Mouse (Mus musculus) cortical plate, adult 2 months (tissue): ENCODE measurements around the gene Dennd1b. TPM values are rescaled to one million over a fixed set of nuclear protein-coding genes. Genes with fewer than 3 reads are reported as not detected.

Source experiments
- H3K27ac ChIP-seq: fragments of 200-500 bp; 2 replicates; pipeline ENCODE4 v1.5.1; 2012; ENCODE audit warnings: low read length, control low read depth, inconsistent platforms; ENCODE audit not compliant: insufficient read depth
- H3K4me1 ChIP-seq: fragments of 200-500 bp; 2 replicates; pipeline ENCODE4 v1.6.1; 2011; ENCODE audit warnings: low read length; ENCODE audit not compliant: control insufficient read depth, insufficient read depth
- H3K4me3 ChIP-seq: fragments of 200-500 bp; 2 replicates; pipeline ENCODE4 v1.5.1; 2011; ENCODE audit warnings: mild to moderate bottlenecking, low read length, control low read depth; ENCODE audit not compliant: insufficient read depth
- CTCF ChIP-seq: fragments of 200-500 bp; IDR thresholded peaks from 2 replicates; pipeline ENCODE4 v1.5.1; 2011; ENCODE audit warnings: mild to moderate bottlenecking, control low read depth, low read length; ENCODE audit not compliant: insufficient read depth; ENCODE audit errors: extremely low read depth
- POLR2A ChIP-seq: fragments of 200-500 bp; IDR thresholded peaks from 2 replicates; pipeline ENCODE4 v1.6.1; 2011; ENCODE audit warnings: mild to moderate bottlenecking, low read length, control low read depth; ENCODE audit not compliant: insufficient read depth; ENCODE audit errors: extremely low read depth
- polyA plus RNA-seq: library from polyadenylated mRNA; depleted of rRNA; stranded (reverse); fragments of >200 nt; gene quantifications from 2 replicates; pipeline ENCODE4 v1.2.3, GENCODE M21; 2012

Dennd1b gene
- polyA plus RNA-seq, 1 experiment = 5.5 TPM

DNA sequence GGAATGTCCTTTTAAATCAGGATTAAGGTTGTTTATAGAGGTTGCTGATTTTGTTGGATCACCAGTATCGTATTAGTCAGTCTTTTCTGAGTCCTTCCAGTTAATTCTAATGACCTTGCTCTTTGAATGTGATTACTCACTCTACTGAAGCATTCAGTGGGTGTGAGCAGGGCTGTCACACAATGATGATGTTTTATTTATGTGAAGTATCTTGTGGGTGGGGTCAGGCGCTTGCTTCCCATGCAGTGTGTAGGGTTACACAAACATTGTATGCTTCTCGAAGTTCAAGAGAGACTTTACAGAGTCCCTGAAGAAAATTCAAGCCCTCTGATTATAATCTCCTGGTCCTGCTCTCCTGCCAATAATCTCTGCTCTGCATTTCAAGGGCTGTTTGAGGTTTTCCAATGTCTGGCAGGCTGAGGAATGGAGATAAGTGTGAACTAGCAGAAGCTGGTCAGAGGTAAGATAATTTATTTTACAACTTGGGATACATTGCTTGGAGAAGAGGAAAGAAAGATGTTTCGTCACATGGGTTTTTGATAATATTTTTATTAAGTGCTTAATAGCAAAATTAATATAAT lies 3.2 kb upstream of the Dennd1b start:
- Histone ChIP-seq H3K27ac (no peak overlapping the region), H3K4me1 (no peaks in the 10 kb centered on the region), H3K4me3 (no peak overlapping the region)
- TF ChIP-seq POLR2A = no peak
- TF ChIP-seq CTCF = no peak

DNA sequence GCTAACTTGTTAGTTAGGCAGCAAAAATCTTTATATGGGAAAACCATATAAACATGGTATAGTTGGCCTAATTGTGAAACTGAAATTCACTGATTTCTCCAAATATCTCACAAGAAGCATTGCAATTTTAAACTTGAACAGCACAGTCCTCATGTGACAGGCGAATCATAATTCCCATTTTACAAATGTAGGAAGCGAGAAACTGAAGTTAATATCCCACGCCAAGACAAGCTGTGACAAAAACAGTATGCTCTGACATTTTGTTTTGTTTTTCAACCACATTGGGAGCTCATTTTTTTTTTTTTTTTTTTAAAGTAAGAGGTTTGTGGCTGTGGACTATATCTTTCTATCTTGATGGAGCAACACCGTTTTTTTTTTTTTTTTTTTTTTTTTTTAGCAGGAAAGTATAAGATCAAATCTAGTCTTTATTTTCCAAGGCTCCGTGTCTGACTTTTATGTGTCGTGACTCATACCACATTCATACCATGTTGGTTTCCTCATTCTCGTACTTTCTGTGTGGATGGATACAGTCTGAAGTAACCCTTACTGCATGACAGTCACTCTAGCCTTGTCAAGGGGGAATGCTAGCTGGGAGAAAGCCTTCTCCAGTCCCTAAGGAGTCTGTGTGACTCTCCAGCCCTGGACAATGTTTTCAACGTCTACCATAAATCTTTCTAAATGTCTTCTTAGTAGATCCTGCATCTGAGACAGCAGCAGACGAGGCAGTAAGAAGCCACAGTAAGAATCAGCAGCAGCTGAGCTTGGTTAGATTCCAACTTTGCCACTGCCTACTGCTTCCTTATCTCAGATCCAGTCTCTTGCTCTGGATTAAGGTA lies 751 bp upstream of the Dennd1b start:
- Histone ChIP-seq H3K4me1 (no peaks in the 10 kb centered on the region), H3K27ac (no peak overlapping the region), H3K4me3 (peak overlapping the region; percentile 35)
- TF ChIP-seq POLR2A (no peak), CTCF (no peak)

- no peaks in the 10 kb centered on the region for H3K4me1 ChIP-seq
- H3K4me3 ChIP-seq = peak overlapping the region; percentile 35
- peak overlapping the region; percentile 95 for H3K27ac ChIP-seq
- TF ChIP-seq POLR2A (0 out of 2 replicates have a peak, but pooled peaks have one; percentile 25), CTCF (no peak)
Measured at GRCm38 (mm10) chr1:138963868-138964458, 728 bp downstream of the Dennd1b start.

DNA sequence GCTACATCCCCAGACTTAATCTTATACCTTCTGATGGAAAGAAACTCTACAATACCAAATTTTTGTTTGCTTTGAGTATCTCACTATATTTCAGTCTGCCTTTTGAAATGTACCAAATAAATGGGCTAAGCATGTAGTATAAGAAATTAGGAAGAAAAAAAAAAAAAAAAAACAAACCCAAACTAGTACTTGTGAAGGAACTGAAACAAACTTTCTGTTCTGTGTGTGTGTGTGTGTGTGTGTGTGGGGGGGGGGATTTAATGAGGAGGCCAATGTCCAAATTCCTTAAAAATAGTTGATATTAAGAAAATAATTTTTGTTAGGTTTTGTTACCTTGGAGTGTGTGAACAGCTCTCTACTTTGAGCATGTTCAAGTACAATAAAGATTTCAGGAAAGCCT lies 1.8 kb downstream of the Dennd1b start:
- no peaks in the 10 kb centered on the region; the same call in 1 of the 2 replicates for H3K4me1 ChIP-seq
- no peak overlapping the region for H3K27ac ChIP-seq
- no peak overlapping the region; the same call in 1 of the 2 replicates for H3K4me3 ChIP-seq
- TF ChIP-seq CTCF (no peak), POLR2A (no peak)

- peaks cover 1% of the 10 kb centered on the region; the same call in 1 of the 2 replicates for H3K4me1 ChIP-seq
- TF ChIP-seq POLR2A = no peak
- no peak for TF ChIP-seq CTCF
- no peak overlapping the region for H3K27ac ChIP-seq
- H3K4me3 ChIP-seq = no peak overlapping the region
Measured at GRCm38 (mm10) chr1:138965511-138965910, 2.3 kb downstream of the Dennd1b start.

DNA sequence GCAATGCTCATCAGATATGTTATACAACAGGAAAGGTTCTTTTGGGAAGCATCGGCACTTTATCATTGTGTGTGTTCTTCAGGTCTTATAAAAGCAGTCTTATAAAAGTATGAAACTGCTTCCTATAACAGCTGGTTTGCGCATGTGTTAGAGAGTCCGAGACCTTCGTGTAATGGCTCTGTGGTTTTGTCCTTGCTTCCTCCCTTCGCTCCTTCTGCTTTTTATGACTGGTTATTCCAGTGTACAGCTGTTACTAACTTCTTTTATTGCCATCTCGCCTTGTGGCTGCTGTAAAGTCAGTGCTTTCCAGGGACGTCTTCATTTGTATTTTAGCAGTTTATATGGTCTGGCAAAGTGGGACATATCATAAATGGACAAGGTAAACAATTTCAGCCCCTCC lies 4.2 kb downstream of the Dennd1b start:
- TF ChIP-seq POLR2A (no peak), CTCF (no peak)
- no peak overlapping the region for H3K27ac ChIP-seq
- H3K4me1 ChIP-seq = peaks cover 1% of the 10 kb centered on the region; the same call in 1 of the 2 replicates
- no peak overlapping the region for H3K4me3 ChIP-seq

DNA sequence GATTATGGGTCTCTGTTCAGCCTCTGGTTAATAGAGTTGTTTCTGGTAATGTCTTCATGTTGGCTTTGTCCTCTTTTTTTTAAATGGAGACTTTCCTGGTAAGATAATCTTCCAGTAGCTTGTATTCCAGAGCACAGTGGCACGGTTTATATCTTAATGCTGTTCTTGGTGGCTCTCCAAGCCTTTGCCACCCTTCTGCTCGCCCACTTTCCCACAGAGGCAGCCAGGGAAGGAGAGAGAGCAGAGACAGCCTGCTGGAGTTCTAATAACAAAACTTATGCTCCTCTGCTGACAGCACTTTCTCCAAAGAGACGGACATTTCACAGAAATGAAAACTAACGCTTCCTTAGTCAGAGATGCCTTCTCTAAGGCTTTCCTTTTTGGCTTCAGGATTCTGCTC lies 6.8 kb downstream of the Dennd1b start:
- Histone ChIP-seq H3K4me3 (no peak overlapping the region), H3K27ac (no peak overlapping the region), H3K4me1 (peaks cover 1% of the 10 kb centered on the region; the same call in 1 of the 2 replicates)
- TF ChIP-seq POLR2A (no peak), CTCF (no peak)

- Histone ChIP-seq H3K27ac (no peak overlapping the region), H3K4me3 (no peak overlapping the region), H3K4me1 (peaks cover 3% of the 10 kb centered on the region; the same call in 1 of the 2 replicates)
- TF ChIP-seq POLR2A = no peak
- TF ChIP-seq CTCF = no peak
Measured at GRCm38 (mm10) chr1:138973541-138974224, 10.4 kb downstream of the Dennd1b start.

DNA sequence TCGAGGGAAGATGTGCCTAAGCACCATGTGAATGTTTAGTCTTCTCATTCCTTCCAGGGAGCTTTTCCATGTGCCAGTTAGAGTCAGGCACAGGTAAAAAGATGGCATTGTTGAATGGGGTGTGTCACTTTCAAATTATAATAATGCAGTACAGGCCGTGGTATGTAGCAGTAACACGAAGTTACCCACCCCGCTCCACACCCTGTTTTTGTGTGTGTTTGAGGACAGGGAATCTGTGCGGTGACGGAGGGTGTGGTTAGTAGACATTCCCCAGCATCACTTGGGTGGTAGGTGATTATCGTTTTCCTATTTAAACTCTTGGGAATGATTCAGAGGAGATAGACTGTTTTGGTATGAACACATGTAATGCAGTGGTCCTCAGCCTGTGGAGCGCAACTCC lies 11.6 kb downstream of the Dennd1b start:
- Histone ChIP-seq H3K4me1 (peaks cover 3% of the 10 kb centered on the region; the same call in 1 of the 2 replicates), H3K27ac (no peak overlapping the region), H3K4me3 (no peak overlapping the region)
- no peak for TF ChIP-seq POLR2A
- TF ChIP-seq CTCF = no peak

DNA sequence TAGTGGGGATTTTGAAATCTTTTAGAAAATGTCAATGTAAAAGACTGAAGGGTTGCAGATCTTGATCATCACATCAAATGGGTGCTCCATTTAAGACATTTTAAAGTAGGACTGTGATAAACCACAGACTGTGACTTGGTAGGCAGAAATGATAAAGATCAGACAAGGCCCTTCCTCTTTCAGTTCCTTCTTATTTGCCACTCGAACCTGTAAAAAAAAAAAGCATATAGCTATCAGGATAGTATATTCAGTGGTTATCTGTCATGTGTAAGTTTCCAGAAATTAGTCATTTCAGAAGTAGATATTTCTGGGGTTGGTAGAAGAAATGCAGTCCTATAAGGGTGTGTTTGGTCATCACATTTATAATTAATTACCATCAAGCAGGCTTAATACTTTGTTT lies 12.7 kb downstream of the Dennd1b start:
- Histone ChIP-seq H3K4me1 (peaks cover 2% of the 10 kb centered on the region; the same call in 1 of the 2 replicates), H3K4me3 (no peak overlapping the region), H3K27ac (no peak overlapping the region)
- no peak for TF ChIP-seq CTCF
- TF ChIP-seq POLR2A = no peak
